Mouse (Mus musculus): ENCODE data around the gene Trim17. TPM values are rescaled to one million over a fixed set of nuclear protein-coding genes. Genes with fewer than 3 reads are reported as not detected.

Gene Trim17
- 0.29 and 0.44 TPM in 2 replicates for polyA plus RNA-seq (2015; fragmentation: Nextera tagmentation; extraction: Ambion mirVana)

DNA sequence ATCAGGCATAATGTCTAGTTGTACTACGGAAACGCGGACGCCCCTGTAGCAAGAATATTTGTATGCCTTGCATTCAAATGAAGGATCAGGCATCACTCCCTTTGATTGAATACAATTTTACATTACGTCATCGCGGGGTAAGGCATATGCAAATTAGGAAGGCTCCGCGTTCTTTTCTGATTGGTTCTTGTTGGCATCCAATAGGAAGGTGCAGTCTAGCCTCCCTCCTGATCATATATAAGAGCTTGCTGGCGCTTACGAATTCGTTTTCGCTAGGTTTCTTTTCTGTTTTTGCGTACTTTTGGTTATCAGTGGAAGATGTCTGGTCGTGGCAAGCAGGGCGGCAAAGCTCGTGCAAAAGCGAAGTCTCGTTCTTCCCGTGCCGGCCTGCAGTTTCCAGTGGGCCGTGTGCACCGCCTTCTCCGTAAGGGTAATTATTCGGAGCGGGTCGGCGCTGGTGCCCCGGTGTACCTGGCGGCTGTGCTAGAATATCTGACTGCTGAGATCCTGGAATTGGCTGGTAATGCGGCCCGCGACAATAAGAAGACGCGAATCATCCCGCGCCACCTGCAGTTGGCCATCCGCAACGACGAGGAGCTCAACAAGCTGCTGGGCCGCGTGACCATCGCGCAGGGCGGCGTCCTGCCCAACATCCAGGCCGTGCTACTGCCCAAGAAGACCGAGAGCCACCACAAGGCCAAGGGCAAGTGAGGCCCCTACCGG, at the start of gene Trim17, which contains the start of gene Hist3h2a:
TSS of gene Trim17 (plus strand) at position 266 of the 723 bp plus-strand sequence.
TSS of gene Hist3h2a (plus strand) at position 266 of the 723 bp plus-strand sequence.
- DNase-seq (ENCODE audit: low spot score), result peak; percentile 98

- DNase-seq (ENCODE audit: low spot score), result peak; percentile 47
Observed at GRCm38 (mm10) chr11:58904838-58905237, 49.6 kb upstream of the Trim17 start.

- no peak for DNase-seq (ENCODE audit: low spot score)
Observed at GRCm38 (mm10) chr11:58913776-58914175, 40.7 kb upstream of the Trim17 start.

- DNase-seq (ENCODE audit: low spot score), result peak; percentile 60
Observed at GRCm38 (mm10) chr11:58914461-58915028, 39.9 kb upstream of the Trim17 start.

DNA sequence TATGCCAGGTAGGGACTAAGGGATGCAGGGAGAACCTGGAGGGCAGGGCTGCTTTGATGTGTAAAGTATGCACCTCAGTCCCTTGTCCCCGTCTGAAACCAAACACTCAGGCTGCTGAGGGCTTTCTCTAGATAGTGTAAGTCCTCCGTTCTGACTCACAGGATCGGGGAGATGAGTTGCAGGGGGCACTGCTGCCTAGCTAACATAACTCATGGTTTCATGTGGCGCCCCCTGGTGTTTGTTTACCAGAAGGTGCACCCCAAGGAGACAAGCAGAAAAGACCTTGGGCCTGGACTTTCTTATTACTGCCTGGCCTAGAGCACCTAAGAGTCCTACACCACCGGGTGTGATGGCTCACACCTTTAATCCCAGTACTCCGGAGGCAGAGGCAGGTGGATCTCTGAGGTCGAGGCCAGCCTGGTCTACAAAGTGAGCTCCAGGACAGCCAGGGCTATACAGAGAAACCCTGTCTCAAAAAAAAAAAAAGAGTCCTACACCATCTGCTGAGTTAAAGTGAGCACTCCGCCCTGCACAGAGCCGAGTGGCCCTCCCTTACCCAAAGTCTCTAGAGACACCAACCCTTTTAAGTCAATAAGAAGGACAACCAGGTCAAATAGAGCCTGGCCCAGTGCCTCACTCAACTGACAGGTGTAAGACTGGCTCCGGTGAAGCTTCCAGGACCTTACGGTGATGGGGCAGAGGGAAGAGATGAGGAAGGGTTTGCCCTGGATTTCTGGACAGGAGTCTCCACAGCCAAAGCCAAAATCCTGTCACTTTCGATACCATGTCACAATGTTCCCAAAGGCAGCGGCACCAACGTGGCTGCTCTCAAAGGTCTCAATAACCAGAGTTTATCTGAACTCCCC, 37.4 kb upstream of the Trim17 start:
- peak; percentile 89 for DNase-seq (ENCODE audit: low spot score)

DNA sequence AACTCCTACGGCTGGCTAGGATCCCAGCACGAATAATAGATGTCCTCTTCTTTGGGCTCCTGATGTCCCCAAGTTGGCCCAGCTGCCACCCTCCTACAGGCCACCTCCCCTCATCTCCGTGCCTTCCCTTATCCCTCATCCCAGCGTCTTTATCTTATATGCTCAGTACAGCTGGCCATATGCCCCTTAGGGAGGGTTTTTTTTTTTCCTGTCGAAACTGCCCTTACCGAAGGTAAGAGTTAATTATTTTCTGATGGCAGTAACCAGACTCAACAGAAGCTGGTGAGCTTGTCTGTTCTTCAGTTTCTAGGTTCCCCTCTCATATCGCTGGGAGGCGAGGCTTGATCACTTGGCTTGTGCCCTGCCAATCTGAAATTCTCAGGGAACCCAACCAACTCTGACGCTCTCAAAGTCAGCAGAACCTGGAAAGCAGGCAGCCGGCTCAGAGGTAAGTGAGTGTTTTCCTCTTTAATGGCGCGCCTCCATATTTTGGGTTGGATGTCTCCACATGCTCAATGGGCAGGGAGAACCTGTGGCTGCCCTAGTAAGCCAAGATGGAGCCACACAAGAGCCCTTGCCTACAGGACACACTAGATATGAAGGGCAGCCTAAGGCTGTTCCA, 36.6 kb upstream of the Trim17 start, which contains the start of gene Btnl10:
TSS of gene Btnl10 (plus strand) at position 164 of the 622 bp plus-strand sequence.
- DNase-seq (ENCODE audit: low spot score), result no peak

DNA sequence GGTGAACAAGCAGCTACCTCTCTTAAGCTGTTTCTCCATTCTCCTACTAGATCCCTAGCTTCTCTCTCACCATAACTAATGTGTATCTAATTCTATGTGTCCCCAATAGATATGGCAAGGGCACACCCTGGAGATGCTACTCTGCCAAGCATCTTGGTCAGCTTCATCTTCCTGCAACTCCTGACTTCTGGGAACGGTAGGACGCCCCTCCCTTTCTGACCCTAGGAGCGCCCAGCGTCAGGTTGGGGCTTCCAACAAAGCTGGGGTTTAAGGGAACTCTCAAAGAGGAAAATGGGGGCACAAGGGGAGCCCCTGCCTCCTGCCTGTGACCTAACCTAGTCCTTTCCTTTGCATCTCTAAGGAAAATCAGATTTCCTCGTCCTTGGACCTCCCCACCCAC, 35.7 kb upstream of the Trim17 start:
- no peak for DNase-seq (ENCODE audit: low spot score)

GRCm38 (mm10) chr11:58922420-58922819, 32.1 kb upstream of the Trim17 start:
- DNase-seq (ENCODE audit: low spot score), result no peak

DNA sequence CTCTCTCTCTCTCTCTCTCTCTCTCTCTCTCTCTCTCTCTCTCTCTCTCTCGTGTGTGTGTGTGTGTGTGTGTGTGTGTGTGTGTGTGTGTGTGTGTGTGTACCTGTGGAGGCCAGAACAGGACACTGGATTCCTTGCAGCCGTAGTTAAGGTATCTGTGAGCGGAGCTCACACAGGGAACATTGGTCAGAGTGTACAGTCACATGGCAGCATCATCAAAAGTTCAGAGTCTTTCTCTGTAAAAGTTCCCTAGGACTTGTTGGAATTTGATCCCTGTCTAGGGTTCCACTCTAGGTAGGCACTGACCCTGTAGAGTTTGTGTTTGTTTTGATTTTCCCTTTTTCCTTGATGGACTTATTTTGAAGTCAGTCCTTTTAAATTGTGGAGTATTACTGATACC, 27.8 kb upstream of the Trim17 start:
- DNase-seq (ENCODE audit: low spot score), result no peak

DNA sequence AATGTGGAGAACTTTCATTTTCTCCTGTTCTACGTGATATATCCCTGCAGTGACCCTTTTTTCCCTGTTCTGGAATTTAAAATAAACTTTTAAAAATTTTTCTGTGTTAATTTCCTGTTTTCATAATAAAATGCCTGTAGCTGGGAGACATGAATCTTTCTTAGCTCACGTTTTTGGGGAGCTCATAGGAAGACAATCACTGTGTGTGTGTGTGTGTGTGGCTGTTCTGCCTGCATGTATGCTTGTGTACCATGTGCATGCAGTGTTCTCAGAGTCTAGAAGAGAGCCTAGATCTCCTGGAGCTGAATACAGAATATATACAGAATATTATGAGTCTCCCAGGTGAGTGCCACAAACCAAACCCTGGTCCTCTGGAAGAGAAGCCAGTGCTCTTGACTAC, 27.4 kb upstream of the Trim17 start:
- no peak for DNase-seq (ENCODE audit: low spot score)

GRCm38 (mm10) chr11:58927790-58928651, 26.5 kb upstream of the Trim17 start:
- DNase-seq (ENCODE audit: low spot score), result peak; percentile 89

DNA sequence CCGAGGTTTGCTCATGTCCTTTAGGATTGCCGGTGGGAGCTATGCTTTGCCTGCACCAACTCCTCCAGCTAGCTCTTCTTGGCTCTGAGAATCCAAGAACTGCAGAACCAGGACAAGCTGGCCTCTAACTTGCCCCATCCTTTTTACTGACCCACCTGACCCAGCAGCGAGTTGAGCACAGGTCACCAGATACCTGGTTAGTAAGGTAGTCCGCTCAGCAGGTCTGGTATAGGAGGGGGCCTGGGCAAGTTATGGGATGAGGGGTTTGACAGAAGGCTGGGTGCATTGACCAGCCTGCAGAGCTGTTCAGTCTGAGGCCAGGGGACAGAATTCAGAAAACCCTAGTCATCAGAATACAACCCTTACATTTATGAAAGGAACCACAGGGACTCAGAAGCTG, 25.4 kb upstream of the Trim17 start:
- DNase-seq (ENCODE audit: low spot score), result no peak

- no peak for DNase-seq (ENCODE audit: low spot score)
Observed at GRCm38 (mm10) chr11:58929641-58930040, 24.8 kb upstream of the Trim17 start.

GRCm38 (mm10) chr11:58930254-58930653, 24.2 kb upstream of the Trim17 start:
- no peak for DNase-seq (ENCODE audit: low spot score)

DNA sequence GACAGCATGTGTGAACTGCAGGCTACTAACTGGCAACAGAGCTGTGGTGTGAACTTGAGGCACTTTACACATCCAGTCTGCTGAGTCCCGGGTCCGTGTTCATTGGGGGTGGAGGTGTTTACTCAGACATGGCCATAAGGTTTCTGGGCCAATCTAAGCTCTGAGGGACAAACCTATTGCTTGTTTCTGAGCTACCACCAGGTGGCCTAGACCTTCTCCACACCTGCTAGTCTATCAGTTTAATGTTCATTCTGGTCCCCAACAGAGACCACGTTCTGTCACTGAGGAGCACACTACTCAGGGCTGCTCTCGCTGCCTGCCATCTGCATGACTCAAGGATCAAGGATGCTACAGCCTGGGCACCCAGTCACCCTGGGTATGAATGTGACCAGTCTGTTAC, 22.9 kb upstream of the Trim17 start:
- peak; percentile 43 for DNase-seq (ENCODE audit: low spot score)

DNA sequence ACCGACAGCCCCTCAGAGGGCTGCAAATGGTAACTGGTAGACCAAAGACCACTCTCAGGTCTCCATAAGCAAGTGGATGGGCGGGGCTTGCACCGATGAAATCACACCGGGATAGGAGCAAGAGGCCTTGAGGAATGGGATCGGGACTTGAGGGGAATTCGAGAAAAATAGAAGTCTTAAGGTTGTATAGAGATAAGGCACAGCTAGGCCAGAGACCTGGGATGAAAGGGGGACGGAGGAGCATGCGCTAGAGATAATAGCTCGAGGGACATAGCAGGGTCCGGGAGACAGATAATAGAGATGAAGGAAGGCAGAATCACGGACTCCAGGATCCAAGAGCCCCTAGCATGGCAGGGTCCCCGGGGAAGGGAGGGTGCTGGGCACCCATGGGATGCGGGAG, 16.6 kb upstream of the Trim17 start:
- DNase-seq (ENCODE audit: low spot score), result no peak

DNA sequence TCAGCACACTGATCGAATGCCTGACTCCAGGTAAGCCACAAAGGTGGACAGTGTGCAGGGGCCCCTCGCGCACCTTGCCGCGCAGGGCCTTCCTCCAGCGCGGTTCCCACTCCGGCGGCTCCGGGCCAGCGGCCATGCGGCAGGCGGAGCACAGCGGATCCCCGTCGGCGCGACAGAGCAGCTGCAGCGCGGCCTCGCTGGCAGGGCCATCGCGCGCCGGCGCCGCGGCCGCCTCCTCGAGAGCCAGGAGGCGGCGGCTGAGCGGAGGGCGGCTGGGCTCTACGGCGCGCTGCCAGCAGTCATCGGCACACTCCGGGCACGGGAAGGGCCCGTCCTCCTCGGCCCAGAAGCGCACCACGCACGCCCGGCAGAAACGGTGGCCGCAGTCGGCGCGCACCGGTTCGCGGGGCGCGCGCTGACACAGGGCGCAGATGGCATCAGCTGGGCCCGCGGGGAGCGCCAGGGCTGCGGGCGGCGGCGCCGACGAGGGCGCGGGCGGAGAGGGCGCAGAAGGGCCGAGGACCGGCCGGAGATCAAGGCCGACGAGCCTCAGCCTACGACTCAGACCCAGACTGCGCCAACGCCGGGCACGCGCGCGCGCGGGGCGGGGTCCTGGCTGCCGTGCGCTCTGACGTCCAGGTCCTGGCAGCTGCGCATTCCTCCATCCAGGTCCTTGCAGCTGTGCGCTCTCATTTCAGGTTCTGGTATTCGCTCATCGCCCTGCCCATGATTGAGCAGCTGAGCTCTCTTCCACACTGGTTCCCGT, 16.0 kb upstream of the Trim17 start, which contains the start of gene Rnf187:
TSS of gene Rnf187 (minus strand) at position 595 of the 766 bp plus-strand sequence.
- DNase-seq (ENCODE audit: low spot score), result peak; percentile 93

DNA sequence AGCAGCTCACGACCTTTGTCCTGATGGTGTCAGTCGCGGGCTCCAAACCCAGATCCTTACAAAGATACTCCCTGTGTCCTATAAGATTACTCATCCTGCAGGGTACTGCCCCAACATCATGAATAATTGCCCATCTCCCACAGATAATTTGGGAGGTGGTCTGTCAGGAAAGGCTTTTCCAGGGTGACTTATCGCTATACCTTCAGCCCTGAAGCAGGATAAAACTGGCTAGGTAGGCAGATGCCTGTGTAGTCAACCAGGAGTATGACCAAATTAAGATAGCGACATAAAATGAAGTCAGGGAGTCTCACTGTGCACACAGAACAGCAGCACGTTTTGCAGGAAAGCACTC, 15.4 kb upstream of the Trim17 start:
- DNase-seq (ENCODE audit: low spot score), result no peak

GRCm38 (mm10) chr11:58944136-58944535, 10.3 kb upstream of the Trim17 start:
- no peak for DNase-seq (ENCODE audit: low spot score)

- DNase-seq (ENCODE audit: low spot score), result no peak
Observed at GRCm38 (mm10) chr11:58947306-58947705, 7.2 kb upstream of the Trim17 start.

Data from thymus, postnatal 0 days (tissue).